Mouse (Mus musculus) embryonic facial prominence, embryonic 11.5 days (tissue): ENCODE results near the gene Gm14548. TPM values are rescaled to one million over a fixed set of nuclear protein-coding genes. Genes with fewer than 3 reads are reported as not detected.
"Not testable (repeated sequence)": the region's sequence is repeated elsewhere in the genome, so short reads cannot be mapped to it uniquely, and the experiment has no call there.

Source experiments
- ATAC-seq: fragments of 200-750 bp; cut with Nextera tagmentation; replicated peaks from 2 replicates; pipeline ENCODE4 v1.8.0; 2017; ENCODE audit warnings: low read depth; ENCODE audit not compliant: insufficient number of reproducible peaks, low FRiP score, low TSS enrichment
- DNase-seq: peaks from one replicate; pipeline ENCODE4 v3.0.0-alpha.2; 2015; ENCODE audit warnings: low spot score
- H3K27ac ChIP-seq: fragments of 300-500 bp; sonication (generic); replicated peaks from 2 replicates; pipeline ENCODE4 v1.5.1; 2014; ENCODE audit warnings: mild to moderate bottlenecking, low read depth, low read length, control low read depth
- H3K27me3 ChIP-seq: fragments of 300-500 bp; sonication (generic); 2 replicates; pipeline ENCODE4 v1.6.1; 2014; ENCODE audit warnings: mild to moderate bottlenecking, low read length, moderate library complexity, mixed read lengths; ENCODE audit not compliant: control insufficient read depth, insufficient read depth
- H3K36me3 ChIP-seq: fragments of 300-500 bp; sonication (generic); replicated peaks from 2 replicates; pipeline ENCODE4 v1.6.1; 2014; ENCODE audit warnings: low read depth, mild to moderate bottlenecking, low read length, moderate library complexity, mixed read lengths; ENCODE audit not compliant: control insufficient read depth, insufficient read depth
- H3K4me1 ChIP-seq: fragments of 300-500 bp; sonication (generic); 2 replicates; pipeline ENCODE4 v1.6.1; 2014; ENCODE audit warnings: low read length, mixed read lengths; ENCODE audit not compliant: control insufficient read depth, insufficient read depth
- H3K4me2 ChIP-seq: fragments of 300-500 bp; sonication (generic); 2 replicates; pipeline ENCODE4 v1.6.1; 2014; ENCODE audit warnings: low read depth, mild to moderate bottlenecking, control low read depth, low read length, moderate library complexity
- H3K4me3 ChIP-seq: fragments of 300-500 bp; sonication (generic); 2 replicates; pipeline ENCODE4 v1.5.1; 2014; ENCODE audit warnings: low read depth, low read length, control low read depth
- H3K9ac ChIP-seq: fragments of 300-500 bp; sonication (generic); replicated peaks from 2 replicates; pipeline ENCODE4 v1.6.1; 2014; ENCODE audit warnings: mild to moderate bottlenecking, control low read depth, low read length
- H3K9me3 ChIP-seq: fragments of 300-500 bp; sonication (generic); replicated peaks from 2 replicates; pipeline ENCODE4 v1.6.1; 2016; ENCODE audit warnings: mild to moderate bottlenecking, low read length, inconsistent platforms, mixed read lengths; ENCODE audit not compliant: control insufficient read depth
- WGBS: fragments of 180-500 bp; shearing (Covaris S2); extraction: QIAGEN DNeasy Blood & Tissue Kit; methylation state at CpG from one replicate; pipeline ENCODE4 v1.1.7; 2014; 5-methylcytosine and 5-hydroxymethylcytosine counted together
- polyA plus RNA-seq: library from polyadenylated mRNA; unstranded; fragments of >200 nt; fragmentation: Nextera tagmentation; extraction: Ambion mirVana; gene quantifications from 2 replicates; pipeline ENCODE4 v1.2.1, GENCODE M21; 2014

Gm14548 gene
- polyA plus RNA-seq, 1 experiment from 2014 or later, result 0.11 TPM

GRCm38 (mm10) chr7:3844951-3845350, 53.0 kb downstream of the Gm14548 start, which contains the start of gene Pira2:
Gene Pira2, minus strand, starts transcription at chr7:3845051.
- H3K27ac ChIP-seq, DNase-seq, H3K4me2 ChIP-seq, H3K4me1 ChIP-seq, H3K9ac ChIP-seq, H3K9me3 ChIP-seq, H3K36me3 ChIP-seq, ATAC-seq, H3K4me3 ChIP-seq, H3K27me3 ChIP-seq: not testable (repeated sequence)
- no CpG with 5 or more reads among the region's 2 CpGs for WGBS

GRCm38 (mm10) chr7:3837854-3838253, 60.1 kb downstream of the Gm14548 start:
- no CpG with 5 or more reads among the region's 1 CpGs for whole genome bisulfite sequencing
- not testable (repeated sequence) for DNase-seq, H3K9me3 ChIP-seq, H3K4me3 ChIP-seq, H3K9ac ChIP-seq, ATAC-seq, H3K27me3 ChIP-seq, H3K4me2 ChIP-seq, H3K36me3 ChIP-seq, H3K27ac ChIP-seq, H3K4me1 ChIP-seq

Other genes starting within 250 kb of the Gm14548 start
- 15.3 and 16.5 TPM in 2 replicates for gene Leng1, start 232.3 kb downstream of the Gm14548 start, polyA plus RNA-seq
- gene Tmc4, start 220.6 kb downstream of the Gm14548 start, polyA plus RNA-seq, result 3.9 and 4.3 TPM in 2 replicates
- gene Tsen34, start 205.3 kb downstream of the Gm14548 start, polyA plus RNA-seq, result 257 and 283 TPM in 2 replicates
- 27.6 and 28.4 TPM in 2 replicates for gene Mboat7, start 204.6 kb downstream of the Gm14548 start, polyA plus RNA-seq
- 1,406 and 1,416 TPM in 2 replicates for gene Rps9, start 194.1 kb downstream of the Gm14548 start, polyA plus RNA-seq
- gene Pirb, start 177.7 kb downstream of the Gm14548 start, polyA plus RNA-seq, result 0.10 and 0.17 TPM in 2 replicates
- not detected in 2 replicates for gene Gm15448, start 72.4 kb downstream of the Gm14548 start, polyA plus RNA-seq
- 0.13 TPM in 1 of 2 replicates, not detected in the other for gene Pira2, start 53.1 kb downstream of the Gm14548 start, polyA plus RNA-seq
- 0.11 TPM in 1 of 2 replicates, not detected in the other for gene Lilra6, start 17.4 kb upstream of the Gm14548 start, polyA plus RNA-seq
- gene Lair1, start 165.1 kb upstream of the Gm14548 start, polyA plus RNA-seq, result 1.0 and 1.5 TPM in 2 replicates
- gene Ttyh1, start 221.3 kb upstream of the Gm14548 start, polyA plus RNA-seq, result 8.3 and 10.2 TPM in 2 replicates
- 31.4 and 37.5 TPM in 2 replicates for gene Leng8, start 238.9 kb upstream of the Gm14548 start, polyA plus RNA-seq